Mouse (Mus musculus): ENCODE measurements at regions not wholly inside any gene's neighbourhood (a gene's known extent, or its start where the extent isn't known, plus 50 kb on each side); places are given as distances from the start of the nearest gene placed in this dataset.

DNA sequence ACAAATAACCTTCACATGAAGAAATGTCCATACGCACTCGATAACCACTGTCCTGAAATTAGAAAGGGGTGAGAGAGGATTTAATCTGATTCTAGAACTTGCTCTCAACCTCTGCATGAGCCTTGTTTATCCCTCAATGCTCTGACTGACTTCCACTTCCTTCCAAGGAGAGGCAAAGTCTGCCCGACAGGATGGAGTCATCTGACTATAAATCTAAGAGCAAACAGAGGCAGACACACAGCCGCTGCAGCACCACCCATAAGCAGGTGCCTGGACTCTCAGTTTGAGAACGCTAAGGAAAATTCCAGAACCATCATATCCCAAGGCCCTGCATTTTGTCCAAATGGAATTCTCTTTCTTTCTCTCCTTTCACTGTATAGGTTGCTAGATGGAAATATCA is 247.7 kb upstream of the 1700056E22Rik start:
- no peak for ATAC-seq

DNA sequence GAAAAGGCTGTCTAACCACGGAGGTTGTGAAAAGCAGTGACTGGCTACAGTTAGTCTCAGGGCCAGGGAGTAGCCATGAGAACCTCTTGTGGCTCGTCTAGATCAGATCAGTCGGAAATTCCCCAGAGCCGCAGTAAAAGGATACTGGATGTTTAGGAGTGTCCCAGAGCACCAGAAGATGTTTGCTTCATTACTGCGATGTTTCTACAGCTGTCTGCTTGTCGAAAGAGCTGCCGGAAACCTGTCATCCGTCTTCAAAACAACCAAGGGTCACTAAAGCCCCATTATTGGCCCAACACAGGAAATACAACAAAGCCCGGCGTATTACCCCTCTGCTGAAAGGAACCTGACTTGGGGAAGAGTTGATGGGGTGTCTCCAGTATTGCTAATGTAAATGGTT is 245.2 kb upstream of the 1700056E22Rik start:
- ATAC-seq = no peak

DNA sequence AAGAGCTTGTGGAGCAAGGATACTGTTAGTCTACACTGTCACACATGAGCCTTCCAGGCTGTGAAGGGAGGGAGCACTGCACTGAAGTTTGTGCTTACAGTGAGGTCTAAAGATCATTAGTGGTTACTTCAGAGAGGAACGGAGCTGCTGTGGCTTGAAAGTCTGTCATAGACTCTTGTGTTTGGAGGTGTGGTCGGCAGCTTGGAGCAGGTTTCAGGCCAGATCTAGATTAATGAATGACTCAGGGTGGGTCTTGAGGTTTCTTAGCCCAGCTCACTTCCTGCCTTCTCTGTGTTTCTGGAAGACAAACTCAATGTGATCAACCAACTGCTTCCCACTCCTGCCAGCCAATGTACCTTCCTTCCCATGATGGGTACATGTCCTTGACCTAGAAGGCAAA is 242.9 kb upstream of the 1700056E22Rik start:
- no peak for ATAC-seq

DNA sequence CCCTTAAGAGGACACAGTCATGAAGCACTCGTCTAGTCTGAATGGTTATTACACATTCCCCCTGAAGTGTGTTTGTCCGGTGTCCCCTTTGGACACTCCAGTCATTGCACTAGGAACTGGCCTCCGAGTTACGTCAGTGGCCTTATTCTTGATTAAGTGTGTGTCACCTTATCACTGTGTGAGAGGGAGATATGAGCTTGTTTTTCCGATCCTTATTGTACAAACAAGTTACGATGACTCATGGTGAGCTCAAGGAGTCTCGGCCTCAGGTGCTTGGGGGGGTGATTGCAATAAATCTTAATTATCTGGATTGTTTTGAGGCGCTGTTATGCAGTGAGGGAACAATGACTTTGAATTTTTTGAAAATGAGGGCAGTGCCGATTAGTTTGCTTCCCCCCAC is 241.8 kb upstream of the 1700056E22Rik start:
- ATAC-seq = no peak

DNA sequence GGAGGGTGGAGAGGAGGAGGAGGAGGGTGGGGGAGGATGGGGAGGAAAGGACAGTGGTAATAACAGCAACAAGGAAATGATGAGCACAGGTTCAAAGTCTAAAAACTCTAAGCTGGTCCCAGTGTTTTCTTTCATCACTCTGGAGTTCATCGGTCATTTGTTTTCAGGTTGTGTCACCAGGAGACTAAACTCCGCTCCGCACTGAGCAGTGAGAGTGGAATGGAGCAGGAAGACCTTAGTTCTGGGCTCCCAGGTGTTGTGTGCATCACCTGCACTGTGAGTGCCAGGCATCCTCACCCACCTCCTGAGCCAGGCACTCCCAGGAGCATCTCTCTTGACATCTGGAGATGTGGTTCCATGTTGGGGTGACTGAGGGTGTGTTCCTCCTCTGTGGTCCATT is 241.3 kb upstream of the 1700056E22Rik start:
- no peak for ATAC-seq

DNA sequence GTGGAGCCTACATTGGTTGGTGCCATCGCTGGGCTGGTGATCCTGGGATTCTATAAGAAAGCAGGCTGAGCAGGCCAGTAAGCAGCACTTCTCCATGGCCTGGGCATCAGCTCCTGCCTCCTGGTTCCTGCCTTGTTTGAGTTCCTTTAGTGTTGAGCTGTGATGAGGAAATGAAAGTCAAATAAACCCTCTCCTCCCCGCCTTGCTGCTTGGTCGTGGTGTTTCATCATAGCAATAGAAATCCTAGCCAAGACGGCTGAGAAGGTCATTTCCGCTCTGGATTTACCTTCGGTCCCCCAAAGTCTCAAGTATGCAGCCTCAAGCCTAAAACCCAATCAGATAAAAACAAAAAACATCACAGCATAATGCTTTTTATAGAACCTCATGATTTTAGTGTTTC is 240.6 kb upstream of the 1700056E22Rik start:
- no peak for ATAC-seq

DNA sequence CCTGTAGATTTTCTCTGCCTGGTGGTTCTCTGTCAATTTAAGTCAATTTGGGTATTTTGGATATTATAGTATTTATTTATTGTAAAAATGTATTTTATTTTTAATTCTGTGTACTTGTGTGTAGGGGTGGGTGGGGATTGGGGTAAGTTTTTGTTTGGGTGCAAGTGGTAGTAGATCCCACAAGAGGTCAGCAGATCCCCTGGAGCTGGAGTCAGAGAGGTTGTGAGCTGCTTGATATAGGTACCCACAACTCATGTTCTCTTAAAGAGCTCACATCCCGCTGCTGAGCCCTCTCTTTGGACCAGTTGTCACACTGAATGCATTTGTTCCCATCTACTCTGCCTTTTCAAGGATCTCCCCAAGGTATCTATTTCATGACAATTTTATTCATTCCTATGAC is 239.6 kb upstream of the 1700056E22Rik start:
- no peak for ATAC-seq

DNA sequence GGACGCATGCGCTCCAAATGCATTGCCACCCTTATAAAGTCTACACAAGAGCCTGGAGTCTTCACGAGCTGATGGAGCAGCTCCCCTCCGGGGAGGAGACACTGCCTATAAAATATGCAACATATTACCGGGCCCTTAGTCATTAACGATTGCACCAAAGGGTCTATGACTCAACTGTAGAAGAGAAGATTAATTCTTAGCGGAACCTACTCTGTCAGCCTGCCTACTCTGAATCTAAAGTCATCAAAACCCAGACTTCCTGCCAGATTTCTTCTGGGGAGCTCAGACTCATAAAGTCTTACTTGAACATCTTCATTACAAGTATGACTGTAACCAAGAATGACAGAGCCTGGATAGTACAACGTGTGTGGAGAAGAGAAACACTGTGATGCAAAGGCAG is 237.2 kb upstream of the 1700056E22Rik start:
- ATAC-seq = no peak

DNA sequence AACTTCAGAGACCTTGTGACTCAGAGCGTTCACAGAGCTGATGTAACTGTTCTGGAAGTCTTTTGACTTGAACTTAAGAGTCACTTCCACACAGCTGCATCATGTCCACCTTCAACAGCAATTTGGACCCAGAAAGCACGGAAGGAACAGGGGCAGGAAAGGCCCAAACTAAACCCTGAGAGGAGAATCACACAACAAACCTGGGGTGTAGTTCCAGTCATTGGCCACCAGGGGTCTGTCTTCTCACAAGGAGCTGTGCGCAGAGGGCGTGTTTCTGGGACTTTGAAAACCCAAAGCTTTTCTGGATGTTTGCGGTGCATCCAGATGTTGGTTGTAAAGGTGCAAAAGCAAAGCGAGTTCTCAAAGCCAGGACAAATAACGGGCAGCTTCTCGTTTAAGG is 231.9 kb upstream of the 1700056E22Rik start:
- ATAC-seq = peak; percentile 64

DNA sequence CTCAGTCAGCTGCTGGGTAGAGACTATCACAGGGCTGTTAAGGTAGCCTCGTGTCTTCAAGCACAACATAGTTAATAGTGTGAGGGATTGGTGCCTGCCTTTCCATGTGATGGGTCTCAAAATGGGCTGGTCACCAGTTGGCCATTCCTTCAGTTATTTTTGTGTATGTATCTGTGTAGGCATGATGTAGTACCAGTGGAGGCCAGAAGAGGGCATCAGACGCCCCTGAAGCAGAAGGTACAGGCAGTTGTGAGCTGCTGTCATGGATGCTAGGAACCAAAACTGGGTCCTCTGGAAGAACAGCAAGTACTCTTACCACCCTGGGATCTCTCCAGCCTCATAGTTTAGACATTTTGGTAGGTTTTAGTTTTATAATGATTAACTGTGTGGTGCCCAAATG is 228.9 kb upstream of the 1700056E22Rik start:
- no peak for ATAC-seq

DNA sequence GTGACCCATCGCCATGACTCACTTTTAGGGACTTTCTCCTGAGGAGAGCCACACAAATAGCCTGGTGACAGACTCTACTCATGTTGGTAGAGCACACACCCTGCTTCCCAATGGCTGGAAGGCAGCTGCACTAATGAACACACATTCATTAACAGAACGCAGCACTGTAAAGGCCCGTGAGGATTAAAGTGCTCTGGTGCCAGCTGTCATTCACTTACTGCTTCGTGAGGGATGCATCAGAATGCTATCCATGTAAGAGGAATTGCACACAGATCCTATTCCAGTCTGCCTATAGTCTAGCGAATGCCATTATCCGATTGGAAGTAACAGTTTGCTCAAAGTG is 227.3 kb upstream of the 1700056E22Rik start:
- ATAC-seq = peak; percentile 29

DNA sequence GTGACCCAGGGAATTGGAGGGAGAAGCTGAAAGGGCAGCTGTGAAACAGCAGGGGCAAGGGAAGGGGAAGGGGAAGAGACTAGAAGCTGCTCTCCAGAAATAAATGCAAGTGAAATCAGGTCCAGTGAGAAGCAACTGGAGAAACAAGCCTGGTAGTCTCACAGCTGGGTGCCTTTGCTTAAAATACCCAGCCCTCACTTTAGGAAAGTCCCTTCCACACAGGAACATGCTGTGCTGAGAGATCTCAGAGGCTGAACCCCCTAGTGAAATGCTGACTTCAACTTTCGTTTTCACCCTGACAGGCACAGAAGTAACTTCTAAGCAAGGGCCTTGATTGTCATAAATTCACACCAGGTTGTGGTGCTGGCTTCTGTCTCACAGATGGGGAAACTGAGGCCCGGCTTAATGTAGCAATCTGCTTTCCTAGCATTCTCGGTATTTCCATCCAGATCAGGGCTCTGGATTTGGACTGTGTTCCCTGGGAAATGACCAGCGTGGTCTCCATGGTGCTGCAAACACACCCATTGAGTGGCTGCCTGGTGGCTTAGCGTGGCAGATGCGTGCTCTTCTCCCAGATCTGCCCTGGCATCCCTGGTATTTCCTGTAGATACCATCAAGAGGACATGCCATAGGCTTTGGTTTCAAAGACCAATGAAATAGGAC is 226.8 kb upstream of the 1700056E22Rik start:
- peak; percentile 87 for ATAC-seq

DNA sequence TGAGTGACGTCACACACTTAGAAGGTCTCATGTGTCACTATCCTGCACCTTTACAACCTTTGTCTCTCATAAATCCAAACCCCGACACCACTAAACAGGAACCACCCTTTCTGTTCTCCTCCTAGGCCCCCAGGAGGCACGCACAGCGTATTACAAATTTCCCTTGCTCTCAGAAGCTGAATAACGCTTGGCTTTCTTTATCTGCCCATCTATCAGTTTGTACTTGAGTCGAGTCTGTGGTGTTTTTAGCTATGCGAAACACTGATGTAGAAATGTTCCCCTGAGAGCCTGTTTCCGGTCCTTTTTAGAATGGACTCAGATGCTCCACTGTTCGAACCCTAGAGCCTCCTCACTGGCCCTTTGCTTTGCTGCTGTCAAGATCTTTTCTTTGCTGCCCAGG is 225.8 kb upstream of the 1700056E22Rik start:
- peak; percentile 67 for ATAC-seq

DNA sequence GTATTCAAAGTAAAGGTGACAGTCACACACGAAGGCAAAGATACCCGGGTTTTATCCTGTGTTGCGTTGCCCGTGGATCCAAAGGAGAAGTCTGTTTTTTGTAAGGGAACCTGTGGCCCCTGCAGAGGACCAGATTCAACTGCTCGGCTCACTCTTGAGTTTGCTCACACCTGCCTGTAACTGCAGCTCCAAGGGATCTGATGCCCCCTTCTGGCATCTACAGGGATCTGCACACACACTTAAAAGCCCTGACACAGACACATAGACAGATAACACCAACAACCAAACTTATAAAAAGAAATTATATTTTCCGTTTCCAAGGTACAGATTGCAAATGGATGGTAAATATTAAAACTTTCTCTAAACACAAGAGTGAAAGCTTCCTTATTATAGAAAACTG is 223.3 kb upstream of the 1700056E22Rik start:
- ATAC-seq = no peak

DNA sequence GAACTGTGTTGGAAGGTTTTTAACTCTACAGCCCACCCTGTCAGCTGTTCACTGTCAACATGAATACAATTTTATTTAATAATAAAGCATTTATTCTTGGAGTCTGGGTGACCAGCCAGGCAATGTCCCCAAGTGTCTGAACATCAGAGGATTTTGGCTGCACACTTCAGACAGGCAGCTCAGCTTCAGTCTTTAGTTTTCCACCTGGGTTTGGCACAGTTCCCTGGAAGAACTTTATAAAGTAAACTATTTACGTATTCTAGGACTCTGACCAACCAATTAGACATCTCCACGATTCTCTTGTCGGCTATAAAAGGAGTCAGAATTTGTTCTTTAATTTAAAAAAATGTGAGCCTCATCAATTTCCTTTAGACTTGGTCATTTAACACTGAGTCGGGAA is 220.8 kb upstream of the 1700056E22Rik start:
- ATAC-seq = no peak

DNA sequence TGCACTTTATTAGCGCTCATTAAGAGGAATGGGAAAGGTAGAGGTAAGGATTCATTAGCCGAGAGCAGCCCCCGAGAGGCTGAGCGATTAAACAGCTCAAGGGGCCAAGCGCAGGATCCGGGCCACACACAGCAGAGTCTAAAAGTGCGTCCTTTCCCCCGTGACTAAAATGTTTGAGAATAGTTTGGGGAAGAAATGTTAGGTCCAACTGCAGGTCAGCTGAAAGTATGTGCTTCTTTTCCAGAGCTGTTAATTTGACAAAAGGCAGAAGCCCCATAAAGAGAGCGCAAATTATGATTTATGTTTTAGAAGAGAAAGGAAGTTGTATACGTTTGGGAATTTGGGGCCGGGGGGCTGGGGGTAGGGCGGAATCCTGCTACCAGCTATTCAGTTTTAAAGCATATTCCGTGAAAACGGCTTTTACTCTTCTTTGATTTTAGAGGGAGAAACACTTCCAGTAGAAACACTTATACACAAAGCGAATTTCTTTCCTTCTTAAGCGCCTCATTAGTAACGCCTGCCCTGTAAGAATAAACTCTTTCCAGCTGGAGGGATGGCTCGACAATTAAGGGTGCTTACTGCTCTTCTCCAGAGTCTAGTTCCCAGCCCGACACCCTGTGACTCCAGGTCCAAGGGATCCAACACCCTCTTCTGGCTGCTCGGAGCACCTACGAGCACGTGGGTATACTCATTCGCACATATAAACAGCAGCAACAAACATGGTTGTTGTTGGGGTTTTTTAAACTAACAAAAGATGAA is 210.8 kb upstream of the 1700056E22Rik start:
- no peak for ATAC-seq

DNA sequence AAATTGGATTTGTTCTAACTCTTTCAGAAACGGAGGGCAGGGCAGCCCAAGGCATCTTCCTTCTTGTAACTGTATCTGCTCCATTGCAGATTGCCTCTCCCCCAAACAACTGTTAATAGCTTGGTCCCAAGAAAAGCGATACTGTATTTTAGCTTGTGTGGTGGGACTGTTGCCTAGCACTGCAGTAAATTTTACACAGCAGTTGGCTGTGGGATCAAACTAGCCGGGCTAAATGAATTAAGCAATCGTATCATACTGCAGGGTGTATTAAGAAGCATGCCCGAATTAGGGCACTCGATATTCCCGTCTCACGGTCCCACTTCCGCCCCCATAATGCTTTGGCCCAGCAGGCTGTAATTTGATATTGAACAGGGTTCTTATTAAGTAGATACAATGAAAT is 210.2 kb upstream of the 1700056E22Rik start:
- no peak for ATAC-seq

DNA sequence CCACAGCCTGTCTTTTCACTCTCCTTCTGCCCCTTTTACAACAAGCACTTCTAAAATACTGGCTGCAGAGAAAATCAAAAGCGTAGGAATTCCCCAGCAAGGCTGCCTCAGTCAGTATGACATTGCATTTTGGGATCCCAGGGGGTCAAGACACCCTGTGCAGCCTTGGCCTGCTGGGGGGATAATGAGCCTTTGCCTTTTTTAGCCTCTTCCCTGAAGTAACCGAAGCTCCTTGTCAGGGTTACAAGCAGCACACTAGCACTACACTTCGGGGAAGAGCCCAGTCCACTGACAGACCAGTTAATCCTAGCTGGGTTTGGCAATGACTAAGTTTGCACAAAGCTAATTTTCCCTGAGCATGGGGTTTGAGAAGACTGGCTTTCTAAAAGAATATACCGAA is 207.7 kb upstream of the 1700056E22Rik start:
- ATAC-seq = no peak

DNA sequence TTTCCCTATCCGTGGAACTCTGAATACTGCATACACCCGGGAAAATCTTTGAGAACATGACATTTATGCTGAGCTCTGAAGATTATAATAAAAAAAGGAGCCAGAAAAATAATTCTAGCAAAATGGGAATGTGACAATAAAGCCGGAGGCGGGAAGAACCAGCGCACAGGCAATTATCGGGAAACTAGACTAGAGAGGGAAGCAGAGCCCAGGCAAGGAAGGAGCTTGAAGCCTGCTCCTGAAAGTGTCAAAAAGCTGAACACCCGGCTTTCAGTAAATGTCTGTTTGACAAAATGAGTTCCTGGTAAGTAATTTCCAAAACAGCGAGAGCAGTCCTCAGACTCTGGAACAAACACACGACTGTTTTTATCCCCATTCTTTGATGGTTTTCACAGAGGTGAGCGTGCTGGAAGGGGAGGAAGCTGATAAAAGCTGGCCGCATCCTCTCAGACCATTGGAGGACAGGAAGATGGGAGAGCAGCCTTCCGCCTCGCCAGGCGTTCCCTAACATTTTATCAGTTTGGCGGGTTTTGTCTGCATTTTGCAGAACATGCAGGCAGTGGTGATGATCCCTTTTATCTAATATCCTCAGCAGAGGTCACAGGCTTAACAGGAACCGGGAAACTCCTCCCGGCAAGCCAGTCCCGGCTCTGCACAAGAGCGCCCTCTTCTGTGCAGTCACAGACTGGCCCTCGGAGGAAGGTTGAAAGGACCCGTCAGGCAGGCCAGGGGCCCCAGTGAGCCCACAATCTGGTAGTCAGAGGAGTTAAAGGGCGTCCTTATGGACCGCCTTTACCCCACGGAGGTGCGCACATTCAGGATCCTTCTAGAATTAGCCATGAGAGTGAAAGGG is 201.3 kb upstream of the 1700056E22Rik start:
- ATAC-seq = peak; percentile 75

DNA sequence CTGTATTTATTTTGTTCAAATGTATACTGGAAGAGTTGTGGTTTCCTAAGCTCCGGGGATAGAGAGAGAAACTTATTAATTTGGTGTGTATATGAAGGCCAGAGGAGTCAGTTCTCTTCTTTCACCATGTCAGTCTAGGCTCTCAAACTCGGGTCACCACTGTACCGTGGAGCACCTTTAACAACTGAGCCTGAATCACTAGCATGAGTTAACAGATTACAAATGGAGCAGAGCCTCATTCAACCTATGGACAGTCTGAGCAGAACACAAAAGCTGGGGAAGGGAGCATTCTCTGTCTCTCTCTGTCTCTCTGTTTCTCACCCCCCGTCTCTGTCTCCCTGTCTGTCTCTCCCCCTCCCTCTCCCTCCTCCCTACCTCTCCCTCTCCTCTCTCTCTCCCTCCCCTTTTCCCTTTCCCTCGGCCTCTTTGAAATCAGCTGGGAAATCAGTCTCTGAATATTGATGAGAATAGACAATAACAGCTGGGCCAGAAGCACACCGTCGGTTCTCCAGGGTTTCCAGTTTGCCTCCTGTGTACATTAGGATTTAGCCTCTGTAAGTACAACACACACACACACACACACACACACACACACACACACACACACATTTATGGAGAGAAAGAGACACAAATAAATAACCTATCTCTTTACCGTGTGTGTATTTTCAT is 200.4 kb upstream of the 1700056E22Rik start:
- no peak for ATAC-seq

DNA sequence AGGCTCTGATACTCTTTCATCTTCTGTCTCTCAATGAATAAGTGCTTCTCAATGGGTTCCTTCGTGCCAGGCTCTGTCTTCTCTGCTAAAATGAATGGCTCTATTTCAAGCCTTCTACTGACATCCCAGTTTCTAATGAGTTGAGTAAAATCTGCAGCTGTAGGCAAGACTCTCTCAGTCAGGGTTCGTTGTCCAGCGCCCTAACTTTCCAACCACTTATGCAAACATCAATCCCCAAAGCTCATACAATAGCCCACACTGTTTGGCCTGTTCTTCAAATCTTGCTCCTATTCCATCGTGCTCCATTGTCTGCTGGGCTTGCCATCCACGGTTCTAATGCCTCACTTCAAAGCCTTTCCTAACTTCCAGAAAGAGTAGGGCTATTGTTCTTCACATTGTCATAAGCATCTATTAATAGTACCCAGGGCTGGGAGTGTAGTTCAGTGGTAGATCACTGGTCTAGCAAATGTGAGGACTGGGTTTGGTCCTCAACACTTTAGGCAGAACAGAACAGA is 199.7 kb upstream of the 1700056E22Rik start:
- no peak for ATAC-seq

DNA sequence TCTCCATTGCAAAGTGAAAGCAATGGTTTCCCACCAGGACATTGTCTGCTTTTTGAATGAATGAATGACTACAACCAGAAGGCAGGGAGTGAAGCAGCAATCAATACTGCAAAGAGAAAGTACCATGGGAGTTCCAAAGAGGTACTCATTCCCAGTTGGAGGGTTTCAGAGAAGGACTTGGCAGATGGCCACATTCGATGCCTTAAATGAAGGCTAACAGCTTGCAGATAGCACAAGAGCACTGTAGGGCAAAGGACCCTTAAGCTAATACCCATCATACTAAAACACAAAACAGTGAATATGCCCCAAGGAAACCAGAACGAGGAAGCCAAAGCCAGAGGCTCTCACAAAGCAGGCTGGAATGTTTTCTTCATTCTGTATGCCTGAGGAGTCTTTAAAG is 188.2 kb upstream of the 1700056E22Rik start:
- no peak for ATAC-seq

DNA sequence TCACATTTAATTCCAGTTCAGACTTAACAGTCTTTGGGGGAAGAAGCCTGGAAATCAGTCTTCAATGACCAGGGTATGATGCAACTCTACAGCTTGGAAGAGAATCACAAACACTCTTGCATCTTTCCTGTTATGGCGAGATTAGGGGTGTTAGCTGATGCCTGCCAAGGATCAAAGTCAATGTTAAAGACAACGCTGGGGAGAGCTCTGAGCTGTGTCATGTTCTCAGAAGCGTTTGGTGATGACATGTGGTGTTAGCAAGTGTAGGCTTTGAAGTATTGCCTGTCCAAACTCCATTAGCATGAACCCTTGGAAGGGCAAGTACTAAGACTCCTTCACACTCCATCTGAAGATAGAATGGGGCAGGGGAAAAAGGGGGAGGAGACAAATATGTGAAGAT is 187.7 kb upstream of the 1700056E22Rik start:
- no peak for ATAC-seq

Measured in inflammation-experienced regulatory T-cells, adult 6 months (primary cell).